Mouse (Mus musculus): Measurements from ENCODE around the gene 4930404H24Rik. TPM values are rescaled to one million over a fixed set of nuclear protein-coding genes. Genes with fewer than 3 reads are reported as not detected.

Gene 4930404H24Rik
- total RNA-seq (2017): not detected in 2 replicates

GRCm38 (mm10) chr2:153492573-153493392, at the start of gene 4930404H24Rik:
Gene 4930404H24Rik (plus strand): TSS chr2:153492790.
- peak; percentile 9 to 13; a peak in 2 of 4 replicates for ATAC-seq (replicated peaks in 1 of 2; ENCODE audit: insufficient read depth in 1 of 2, low FRiP score in 2 of 2, low TSS enrichment in 1 of 2, low read depth in 1 of 2, poor library complexity in 2 of 2, severe bottlenecking in 2 of 2)

GRCm38 (mm10) chr2:153443434-153444240, 49.0 kb upstream of the 4930404H24Rik start:
- peak; percentile 18 to 25; a peak in 2 of 4 replicates for ATAC-seq (replicated peaks in 1 of 2; ENCODE audit: insufficient read depth in 1 of 2, low FRiP score in 2 of 2, low TSS enrichment in 1 of 2, low read depth in 1 of 2, poor library complexity in 2 of 2, severe bottlenecking in 2 of 2)

- ATAC-seq (replicated peaks in 1 of 2; ENCODE audit: insufficient read depth in 1 of 2, low FRiP score in 2 of 2, low TSS enrichment in 1 of 2, low read depth in 1 of 2, poor library complexity in 2 of 2, severe bottlenecking in 2 of 2): peak in 1 of 2 experiments; percentile 41; a peak in 3 of 4 replicates
Observed at GRCm38 (mm10) chr2:153444254-153445136, 48.1 kb upstream of the 4930404H24Rik start.

GRCm38 (mm10) chr2:153445137-153446016, 47.2 kb upstream of the 4930404H24Rik start:
- ATAC-seq (replicated peaks in 1 of 2; ENCODE audit: insufficient read depth in 1 of 2, low FRiP score in 2 of 2, low TSS enrichment in 1 of 2, low read depth in 1 of 2, poor library complexity in 2 of 2, severe bottlenecking in 2 of 2): peak; percentile 11 to 20; a peak in 3 of 4 replicates

- ATAC-seq (replicated peaks in 1 of 2; ENCODE audit: insufficient read depth in 1 of 2, low FRiP score in 2 of 2, low TSS enrichment in 1 of 2, low read depth in 1 of 2, poor library complexity in 2 of 2, severe bottlenecking in 2 of 2): peak; percentile 37 to 54; a peak in 2 of 4 replicates
Observed at GRCm38 (mm10) chr2:153446017-153446408, 46.6 kb upstream of the 4930404H24Rik start.

- ATAC-seq (replicated peaks in 1 of 2; ENCODE audit: insufficient read depth in 1 of 2, low FRiP score in 2 of 2, low TSS enrichment in 1 of 2, low read depth in 1 of 2, poor library complexity in 2 of 2, severe bottlenecking in 2 of 2): no peak
Observed at GRCm38 (mm10) chr2:153446476-153446875, 46.1 kb upstream of the 4930404H24Rik start.

GRCm38 (mm10) chr2:153447719-153448118, 44.9 kb upstream of the 4930404H24Rik start:
- ATAC-seq (replicated peaks in 1 of 2; ENCODE audit: insufficient read depth in 1 of 2, low FRiP score in 2 of 2, low TSS enrichment in 1 of 2, low read depth in 1 of 2, poor library complexity in 2 of 2, severe bottlenecking in 2 of 2): no peak

- no peak for ATAC-seq (replicated peaks in 1 of 2; ENCODE audit: insufficient read depth in 1 of 2, low FRiP score in 2 of 2, low TSS enrichment in 1 of 2, low read depth in 1 of 2, poor library complexity in 2 of 2, severe bottlenecking in 2 of 2)
Observed at GRCm38 (mm10) chr2:153448519-153448918, 44.1 kb upstream of the 4930404H24Rik start.

- ATAC-seq (replicated peaks in 1 of 2; ENCODE audit: insufficient read depth in 1 of 2, low FRiP score in 2 of 2, low TSS enrichment in 1 of 2, low read depth in 1 of 2, poor library complexity in 2 of 2, severe bottlenecking in 2 of 2): no peak
Observed at GRCm38 (mm10) chr2:153453961-153454759, 38.4 kb upstream of the 4930404H24Rik start.

GRCm38 (mm10) chr2:153454841-153455506, 37.6 kb upstream of the 4930404H24Rik start:
- no peak for ATAC-seq (replicated peaks in 1 of 2; ENCODE audit: insufficient read depth in 1 of 2, low FRiP score in 2 of 2, low TSS enrichment in 1 of 2, low read depth in 1 of 2, poor library complexity in 2 of 2, severe bottlenecking in 2 of 2)

- ATAC-seq (replicated peaks in 1 of 2; ENCODE audit: insufficient read depth in 1 of 2, low FRiP score in 2 of 2, low TSS enrichment in 1 of 2, low read depth in 1 of 2, poor library complexity in 2 of 2, severe bottlenecking in 2 of 2): 0 out of 4 replicates have a peak, but pooled peaks of 1 of the 2 experiments have one; percentile 17
Observed at GRCm38 (mm10) chr2:153457467-153457866, 35.1 kb upstream of the 4930404H24Rik start.

- ATAC-seq (replicated peaks in 1 of 2; ENCODE audit: insufficient read depth in 1 of 2, low FRiP score in 2 of 2, low TSS enrichment in 1 of 2, low read depth in 1 of 2, poor library complexity in 2 of 2, severe bottlenecking in 2 of 2): no peak
Observed at GRCm38 (mm10) chr2:153458022-153458441, 34.6 kb upstream of the 4930404H24Rik start.

GRCm38 (mm10) chr2:153463257-153463656, 29.3 kb upstream of the 4930404H24Rik start:
- no peak for ATAC-seq (replicated peaks in 1 of 2; ENCODE audit: insufficient read depth in 1 of 2, low FRiP score in 2 of 2, low TSS enrichment in 1 of 2, low read depth in 1 of 2, poor library complexity in 2 of 2, severe bottlenecking in 2 of 2)

GRCm38 (mm10) chr2:153467372-153467771, 25.2 kb upstream of the 4930404H24Rik start:
- ATAC-seq (replicated peaks in 1 of 2; ENCODE audit: insufficient read depth in 1 of 2, low FRiP score in 2 of 2, low TSS enrichment in 1 of 2, low read depth in 1 of 2, poor library complexity in 2 of 2, severe bottlenecking in 2 of 2): no peak

- ATAC-seq (replicated peaks in 1 of 2; ENCODE audit: insufficient read depth in 1 of 2, low FRiP score in 2 of 2, low TSS enrichment in 1 of 2, low read depth in 1 of 2, poor library complexity in 2 of 2, severe bottlenecking in 2 of 2): no peak
Observed at GRCm38 (mm10) chr2:153469317-153469716, 23.3 kb upstream of the 4930404H24Rik start.

Data from hematopoietic stem cell, adult 5-6 weeks (primary cell).